Mouse (Mus musculus) Patski (cell line): ENCODE results near the gene Dppa3. TPM values are rescaled to one million over a fixed set of nuclear protein-coding genes. Genes with fewer than 3 reads are reported as not detected.

ENCODE experiments used
- ATAC-seq: fragments of 100-300 bp; one replicate; pipeline ENCODE4 v1.8.0; 2021
- CTCF ChIA-PET: fragments of 350-600 bp; sonication (Branson Sonifier 250); formaldehyde crosslinking; loops from one replicate; lab custom pipeline; 2022; ENCODE audit warnings: inconsistent platforms; lab: Charles Lee
- POLR2A ChIA-PET: fragments of 350-600 bp; sonication (Branson Sonifier 250); formaldehyde crosslinking; loops from one replicate; lab custom pipeline; 2022; ENCODE audit warnings: antibody characterized with exemption, inconsistent platforms; lab: Charles Lee
- DNase-seq: peaks from one replicate; pipeline ENCODE4 v3.0.0-alpha.2; 2011; ENCODE audit warnings: low read depth, low spot score
- H3K27me3 ChIP-seq: fragments of 371-371 bp; one replicate; pipeline ENCODE4 v1.5.1; 2021
- CTCF ChIP-seq: fragments of 100-300 bp; IDR thresholded peaks from one replicate; pipeline ENCODE4 v1.5.1; 2021
- in situ Hi-C: fragments of 300-500 bp; cut with MboI; formaldehyde crosslinking; loops from 3 replicates; pipeline ENCODE4 v1.11.1; 2018; ENCODE audit warnings: low pct_unique_long_range_greater_than_20kb, mixed read lengths
- polyA plus RNA-seq: library from polyadenylated mRNA; unstranded; gene quantifications from one replicate; pipeline ENCODE4 v1.2.3, GENCODE M21; 2021

Dppa3 gene
- polyA plus RNA-seq, result not detected

DNA sequence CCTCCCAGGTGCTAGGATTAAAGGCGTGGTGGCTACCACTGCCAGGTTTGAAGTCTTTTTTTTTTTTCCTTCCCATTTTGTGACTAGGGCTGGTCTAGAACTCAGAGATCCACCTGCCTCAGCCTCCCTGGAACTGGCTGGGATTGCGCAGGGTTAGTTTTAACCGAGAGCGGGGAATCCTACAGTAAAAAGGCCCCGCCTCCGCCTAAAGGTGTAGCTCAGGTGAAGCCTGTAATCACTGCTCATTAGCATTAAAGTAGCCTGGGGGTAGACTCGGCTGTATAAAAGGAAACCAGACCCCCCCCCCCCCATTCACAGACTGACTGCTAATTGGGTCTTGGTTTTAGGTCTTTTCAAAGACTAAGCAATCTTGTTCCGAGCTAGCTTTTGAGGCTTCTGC lies at the start of gene Dppa3:
Gene Dppa3, plus strand, starts transcription at position 301 of the 400 bp plus-strand sequence.
- ATAC-seq (no peak), DNase-seq (no peak)
- no peak for TF ChIP-seq CTCF
- CTCF ChIA-PET, result no interaction called here
- in situ Hi-C loops, result no loop called here
- no peaks in the 10 kb centered on the region for H3K27me3 ChIP-seq
- POLR2A ChIA-PET, result no interaction called here

GRCm38 (mm10) chr6:122577030-122577429 lies 49.2 kb upstream of the Dppa3 start:
- in situ Hi-C loops, result no loop called here
- ATAC-seq (no peak), DNase-seq (no peak)
- CTCF ChIA-PET, result interaction anchor here (0.6 kb wide), 1 partner anchor 11 kb away, joined by 3 read pairs; no protein-coding TSS in a partner anchor
- TF ChIP-seq CTCF, result no peak
- H3K27me3 ChIP-seq, result peaks cover 5% of the 10 kb centered on the region
- POLR2A ChIA-PET, result no interaction called here

GRCm38 (mm10) chr6:122579086-122579485 lies 47.1 kb upstream of the Dppa3 start:
- TF ChIP-seq CTCF, result no peak
- DNase-seq (no peak), ATAC-seq (no peak)
- ChIA-PET POLR2A (no interaction called here), CTCF (no interaction called here)
- in situ Hi-C loops, result no loop called here
- peaks cover 5% of the 10 kb centered on the region for H3K27me3 ChIP-seq

DNA sequence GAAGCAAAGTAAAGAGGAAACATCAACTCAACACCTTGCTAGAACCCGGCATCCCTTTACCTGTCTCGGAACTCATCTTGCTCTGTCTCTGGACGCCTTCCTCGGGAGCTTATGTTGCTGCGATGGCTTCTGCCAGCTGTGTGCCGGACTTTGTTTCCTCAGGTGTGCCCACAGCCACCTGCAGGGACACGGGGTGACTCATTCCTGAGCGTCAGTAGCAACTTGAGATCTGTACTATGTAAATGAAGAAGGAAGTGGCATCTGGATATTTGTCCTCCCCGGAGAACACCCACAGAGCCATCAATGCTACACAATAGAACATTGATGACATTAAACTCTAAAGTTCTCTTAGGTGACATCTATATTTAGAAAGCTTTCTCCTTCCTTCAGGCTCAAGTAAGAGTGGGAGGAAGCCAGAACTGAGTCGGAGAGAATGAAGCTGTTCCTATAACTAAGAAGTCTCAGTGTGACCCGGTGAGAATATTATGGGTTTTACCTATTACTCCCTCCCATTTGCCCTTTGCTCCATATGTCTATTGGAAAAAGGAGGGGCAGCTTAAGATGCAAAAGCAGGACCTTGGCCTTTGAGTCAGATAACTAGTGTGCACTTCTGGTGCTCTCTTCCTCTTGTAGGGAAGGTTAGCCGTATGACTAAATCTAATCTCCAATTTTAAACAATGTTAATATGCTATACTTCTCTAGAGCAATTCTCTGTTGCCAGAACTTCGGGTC lies 35.0 kb upstream of the Dppa3 start:
- ATAC-seq (no peak), DNase-seq (no peak)
- ChIA-PET CTCF (no interaction called here), POLR2A (no interaction called here)
- in situ Hi-C loops, result no loop called here
- TF ChIP-seq CTCF, result no peak
- H3K27me3 ChIP-seq, result no peaks in the 10 kb centered on the region

DNA sequence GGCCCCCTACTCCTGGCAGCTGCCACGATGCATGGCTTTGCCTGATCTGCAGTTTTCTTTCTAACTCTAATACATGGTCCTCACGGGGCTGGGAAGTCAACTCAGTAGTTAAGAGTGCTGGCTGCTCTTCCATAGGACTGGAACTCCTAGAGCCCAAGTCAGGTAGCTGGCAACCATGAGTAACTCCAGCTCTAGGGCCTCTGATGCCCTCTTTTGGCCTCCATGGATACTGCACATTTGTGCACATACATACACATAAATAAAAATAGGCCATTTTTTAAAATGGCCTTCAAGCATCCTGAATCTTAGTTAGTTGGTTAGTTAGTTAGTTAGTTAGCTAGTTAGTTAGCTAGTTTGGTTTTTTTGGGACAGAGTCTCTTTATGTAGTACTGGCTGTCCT lies 33.3 kb upstream of the Dppa3 start:
- POLR2A ChIA-PET, result no interaction called here
- no peak for TF ChIP-seq CTCF
- in situ Hi-C loops, result no loop called here

DNA sequence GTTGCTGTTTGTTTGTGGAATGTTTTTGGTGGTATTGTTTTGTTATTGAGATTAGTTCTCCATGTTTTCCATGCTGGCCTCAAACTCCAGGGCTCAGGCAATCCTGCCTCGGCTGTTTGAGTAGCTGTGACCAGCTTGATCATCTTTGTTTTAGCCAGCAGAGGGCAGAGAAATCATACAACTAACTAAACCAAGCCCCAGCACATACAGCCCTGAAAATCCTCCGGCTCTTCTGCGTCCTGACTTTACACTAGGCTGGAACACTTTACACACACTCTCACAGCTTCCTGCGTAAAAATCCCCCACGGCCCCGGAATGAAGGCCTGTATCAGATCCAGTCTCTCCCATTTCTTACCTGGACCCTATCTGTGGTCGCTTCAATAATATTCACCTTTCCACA lies 30.6 kb upstream of the Dppa3 start:
- ChIA-PET POLR2A (no interaction called here), CTCF (no interaction called here)
- DNase-seq (no peak), ATAC-seq (no peak)
- TF ChIP-seq CTCF, result peak; percentile 32
- in situ Hi-C loops, result no loop called here
- no peaks in the 10 kb centered on the region for H3K27me3 ChIP-seq

More for the DNA sequence above, 33.3 kb upstream of the Dppa3 start:
- H3K27me3 ChIP-seq, result no peaks in the 10 kb centered on the region
- DNase-seq, result no peak
- ATAC-seq, result no peak
- CTCF ChIA-PET, result no interaction called here

GRCm38 (mm10) chr6:122596608-122597007 lies 29.6 kb upstream of the Dppa3 start:
- TF ChIP-seq CTCF, result no peak
- DNase-seq (no peak), ATAC-seq (no peak)
- POLR2A ChIA-PET, result no interaction called here
- in situ Hi-C loops, result no loop called here
- H3K27me3 ChIP-seq, result no peaks in the 10 kb centered on the region
- CTCF ChIA-PET, result no interaction called here

DNA sequence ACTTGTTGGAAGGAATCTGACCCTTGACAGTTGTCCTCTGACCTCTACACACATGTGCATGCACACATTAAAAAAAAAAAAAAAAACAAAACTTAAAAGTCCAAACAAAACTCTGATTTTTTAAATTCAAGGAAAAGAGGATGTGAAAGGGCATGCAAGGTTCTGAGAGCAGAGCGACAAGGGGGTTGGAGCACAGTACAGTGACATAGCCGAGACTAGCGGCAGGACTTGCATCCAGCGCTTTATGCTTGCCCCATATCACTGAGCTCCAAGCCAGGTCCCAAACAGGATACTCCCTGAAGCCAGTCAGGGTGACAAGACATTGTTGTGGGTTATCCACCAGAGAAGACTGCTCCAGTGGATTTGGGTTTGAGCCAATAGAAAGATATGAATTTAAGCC lies 28.2 kb upstream of the Dppa3 start:
- ChIA-PET CTCF (no interaction called here), POLR2A (no interaction called here)
- no peak for TF ChIP-seq CTCF
- H3K27me3 ChIP-seq, result no peaks in the 10 kb centered on the region
- DNase-seq, result no peak
- in situ Hi-C loops, result no loop called here
- no peak for ATAC-seq

- in situ Hi-C loops, result no loop called here
- DNase-seq (no peak), ATAC-seq (no peak)
- no peaks in the 10 kb centered on the region for H3K27me3 ChIP-seq
- ChIA-PET POLR2A (no interaction called here), CTCF (no interaction called here)
- TF ChIP-seq CTCF, result no peak
Observed at GRCm38 (mm10) chr6:122598436-122598835, 27.8 kb upstream of the Dppa3 start.

DNA sequence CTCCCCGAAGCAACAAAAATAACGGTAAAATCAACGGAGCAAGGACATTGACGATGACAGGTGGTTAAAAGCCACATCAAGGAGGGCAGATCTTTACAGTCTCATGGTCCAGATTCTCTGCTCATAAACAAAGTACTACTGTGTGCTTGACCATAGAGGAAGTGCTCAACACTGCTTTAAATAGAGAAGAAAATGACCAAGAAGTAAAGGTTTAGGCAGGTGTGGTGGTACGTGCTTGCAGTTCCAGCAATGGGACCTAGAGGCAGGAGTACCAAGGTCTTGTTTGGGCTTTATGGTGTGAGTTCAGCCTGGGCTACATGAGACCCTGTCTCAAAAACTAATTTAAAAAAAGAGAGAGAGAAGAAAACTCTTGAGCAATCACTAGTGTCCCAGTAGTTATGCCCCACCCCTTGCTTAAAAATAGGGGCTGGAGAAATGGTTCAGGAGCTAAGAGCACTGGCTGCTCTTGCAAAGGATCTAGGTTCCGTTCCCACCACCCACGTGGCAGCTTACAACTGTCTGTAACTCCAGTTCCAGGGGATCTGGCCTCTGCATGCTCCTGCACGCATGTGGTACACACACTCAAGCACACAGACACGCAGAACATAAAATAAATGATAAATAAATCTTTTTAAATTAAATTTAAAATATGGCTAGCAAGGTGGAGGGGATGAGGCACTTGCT lies 27.0 kb upstream of the Dppa3 start:
- H3K27me3 ChIP-seq, result no peaks in the 10 kb centered on the region
- no peak for DNase-seq
- in situ Hi-C loops, result no loop called here
- CTCF ChIA-PET, result no interaction called here
- no peak for ATAC-seq
- POLR2A ChIA-PET, result no interaction called here
- no peak for TF ChIP-seq CTCF

DNA sequence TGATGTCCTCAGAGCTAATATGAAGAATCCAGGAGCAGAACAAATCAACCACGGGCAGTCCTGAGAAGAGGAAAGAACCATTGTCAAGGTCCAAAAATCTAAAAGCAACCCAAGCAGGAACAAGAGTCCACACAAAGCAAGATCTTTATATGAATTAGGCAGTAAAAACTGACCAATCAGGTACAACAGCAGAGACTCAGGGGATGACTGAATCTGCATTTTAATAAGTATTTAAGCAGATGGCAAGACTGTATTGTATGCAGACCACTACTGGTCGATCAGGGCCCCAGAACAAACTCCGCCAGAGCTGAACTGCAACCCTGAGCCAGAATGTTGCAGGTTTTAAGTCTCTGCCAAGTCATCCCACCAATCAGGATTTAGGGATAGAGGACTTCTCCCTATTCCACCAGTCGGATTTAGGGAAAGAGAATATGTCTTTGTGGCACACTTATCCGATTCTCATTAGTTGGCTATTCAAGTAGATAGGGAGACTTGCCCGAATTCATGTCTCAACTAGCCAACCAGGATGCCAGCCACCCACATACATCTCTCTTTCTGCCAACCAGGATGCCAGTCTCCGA lies 26.1 kb upstream of the Dppa3 start:
- no peak for ATAC-seq
- no peak for DNase-seq
- in situ Hi-C loops, result no loop called here
- no peaks in the 10 kb centered on the region for H3K27me3 ChIP-seq
- ChIA-PET CTCF (interaction anchor here (1.5 kb wide), 1 partner anchor 38 kb away, joined by 3 read pairs; no protein-coding TSS in a partner anchor), POLR2A (no interaction called here)
- TF ChIP-seq CTCF, result no peak
